ENCODE assay signal across 9 mouse cellular contexts in the genomic region with DNA sequence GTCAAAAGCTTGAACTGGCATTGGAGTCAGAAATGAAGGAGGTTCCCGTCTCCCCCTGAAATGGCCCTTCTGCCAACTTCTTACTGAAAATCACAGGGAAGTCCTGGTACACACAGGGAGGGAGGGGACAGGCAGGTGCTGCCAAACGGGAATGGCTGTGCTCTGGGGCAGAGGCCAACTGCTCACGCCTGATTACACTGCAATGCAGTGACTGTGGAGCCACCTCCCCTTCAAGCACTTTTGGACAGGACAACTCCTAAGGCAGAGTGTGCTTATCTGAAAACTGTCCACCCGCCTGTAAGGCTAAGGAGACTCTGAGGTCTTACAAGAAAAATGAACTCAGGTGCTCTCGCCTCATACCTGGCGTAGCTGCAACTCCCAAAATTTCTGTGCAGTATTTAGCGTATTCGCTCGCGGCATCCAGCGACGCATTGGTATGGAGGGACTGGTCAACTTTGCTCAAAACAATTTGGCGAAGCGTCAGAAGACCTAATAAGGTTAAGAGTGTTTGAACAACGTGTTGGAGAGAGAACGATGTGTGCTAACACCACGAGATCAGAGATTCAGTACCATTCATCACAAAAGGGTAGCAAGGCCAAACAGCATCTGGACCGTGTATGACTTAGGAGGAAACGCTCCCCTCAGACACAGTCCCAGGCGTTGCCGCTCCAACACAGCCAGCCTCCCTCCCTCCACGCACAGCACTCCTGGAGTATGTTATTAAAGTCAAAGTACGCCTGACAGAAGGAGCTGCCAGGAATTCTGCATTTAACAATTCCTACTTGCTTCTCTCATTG.
DNase-seq lines count a peak whose midpoint lies in the region; ATAC-seq lines count a peak whose summit lies in the region.
"Had no signal": no experiment of that assay in that cellular context is flagged by ENCODE, and none has a peak within 500 bp of the region (broad histone marks: within the 10 kb centered on the region; RNA-seq: fewer than 3 reads in every experiment).

No protein-coding gene starts in this region.

- H3K4me1 ChIP-seq in intestine, embryonic 15.5 days (replicated peaks) = peaks cover 39% of the 10 kb centered on the region

- H3K36me3 ChIP-seq in intestine, embryonic 15.5 days = no peaks in the 10 kb centered on the region
- H3K36me3 ChIP-seq: limb, embryonic 15.5 days had no signal

- DNase-seq in adrenal gland, postnatal 10 days = peak; percentile 57
- no peak for DNase-seq in adrenal gland, adult 8-10 months
- DNase-seq in urinary bladder, postnatal 14 days (ENCODE audit: low spot score) = peak; percentile 78
- DNase-seq in urinary bladder, adult 2 months (ENCODE audit: low spot score) = no peak
- DNase-seq in lung, adult 18-20 months = peak; percentile 87 to 90
- DNase-seq in thymus, adult 18-20 months = no peak
- DNase-seq in layer of hippocampus, postnatal 36 days = no peak

- H3K9ac ChIP-seq in intestine, embryonic 15.5 days = no peak overlapping the region
- H3K9ac ChIP-seq: limb, embryonic 15.5 days had no signal

- no peak overlapping the region for H3K4me3 ChIP-seq in intestine, embryonic 15.5 days (replicated peaks)
- H3K4me3 ChIP-seq: limb, embryonic 15.5 days had no signal

- H3K27me3 ChIP-seq in intestine, embryonic 15.5 days (replicated peaks) = no peaks in the 10 kb centered on the region
- H3K27me3 ChIP-seq: limb, embryonic 15.5 days had no signal

- 41% methylated on average over 23 of the region's 23 CpGs for WGBS in intestine, embryonic 15.5 days

- peak overlapping the region; percentile 72 for H3K27ac ChIP-seq in intestine, embryonic 15.5 days

- H3K9me3 ChIP-seq in intestine, embryonic 15.5 days = no peaks in the 10 kb centered on the region
- H3K9me3 ChIP-seq: limb, embryonic 15.5 days had no signal

- peak overlapping the region; percentile 20 for H3K4me2 ChIP-seq in intestine, embryonic 15.5 days (replicated peaks)
- H3K4me2 ChIP-seq: limb, embryonic 15.5 days had no signal

- peak; percentile 71 for ATAC-seq in intestine, embryonic 15.5 days

Comparison
In these comparisons a context has a peak if more than half of its experiments do, and no peak if none do; other contexts are left out.
1. DNase-seq: peak in adrenal gland, postnatal 10 days (single experiment), urinary bladder, postnatal 14 days (single experiment) and lung, adult 18-20 months (2 of 2); none in adrenal gland, adult 8-10 months (single experiment), urinary bladder, adult 2 months (single experiment), thymus, adult 18-20 months (0 of 2) and layer of hippocampus, postnatal 36 days (0 of 2).